Mouse (Mus musculus) heart, embryonic 11.5 days (tissue): ENCODE results near the gene Carmil1. TPM values are rescaled to one million over a fixed set of nuclear protein-coding genes. Genes with fewer than 3 reads are reported as not detected.

ENCODE experiments used
- ATAC-seq: fragments of 200-750 bp; cut with Nextera tagmentation; replicated peaks from 2 replicates; pipeline ENCODE4 v1.8.0; 2017; ENCODE audit warnings: moderate library complexity; ENCODE audit not compliant: insufficient number of reproducible peaks, low FRiP score, low TSS enrichment
- H3K27ac ChIP-seq: fragments of 300-500 bp; sonication (generic); 2 replicates; pipeline ENCODE4 v1.5.1; 2014; ENCODE audit warnings: mild to moderate bottlenecking, low read depth, low read length
- H3K27me3 ChIP-seq: fragments of 300-500 bp; sonication (generic); 2 replicates; pipeline ENCODE4 v1.6.1; 2014; ENCODE audit warnings: mild to moderate bottlenecking, low read length, mixed read lengths; ENCODE audit not compliant: control insufficient read depth, insufficient read depth
- H3K36me3 ChIP-seq: fragments of 300-500 bp; sonication (generic); 2 replicates; pipeline ENCODE4 v1.6.1; 2014; ENCODE audit warnings: mild to moderate bottlenecking, low read length, moderate library complexity, mixed read lengths; ENCODE audit not compliant: control insufficient read depth, insufficient read depth
- H3K4me1 ChIP-seq: fragments of 300-500 bp; sonication (generic); 2 replicates; pipeline ENCODE4 v1.6.1; 2014; ENCODE audit warnings: low read length; ENCODE audit not compliant: control insufficient read depth, insufficient read depth
- H3K4me2 ChIP-seq: fragments of 300-500 bp; sonication (generic); 2 replicates; pipeline ENCODE4 v1.6.1; 2014; ENCODE audit warnings: mild to moderate bottlenecking, moderate library complexity
- H3K4me3 ChIP-seq: fragments of 300-500 bp; sonication (generic); 2 replicates; pipeline ENCODE4 v1.5.1; 2014; ENCODE audit warnings: low read depth, low read length
- H3K9ac ChIP-seq: fragments of 300-500 bp; sonication (generic); 2 replicates; pipeline ENCODE4 v1.6.1; 2014; ENCODE audit warnings: mild to moderate bottlenecking, low read depth, low read length, moderate library complexity
- H3K9me3 ChIP-seq: fragments of 300-500 bp; sonication (generic); replicated peaks from 2 replicates; pipeline ENCODE4 v1.6.1; 2016; ENCODE audit warnings: low read length; ENCODE audit not compliant: control insufficient read depth
- WGBS: fragments of 180-500 bp; shearing (Covaris S2); extraction: QIAGEN DNeasy Blood & Tissue Kit; methylation state at CpG from one replicate; pipeline ENCODE4 v1.1.7; 2014; ENCODE audit not compliant: insufficient replicate concordance; 5-methylcytosine and 5-hydroxymethylcytosine counted together
- polyA plus RNA-seq: library from polyadenylated mRNA; unstranded; fragments of >200 nt; fragmentation: Nextera tagmentation; extraction: Ambion mirVana; gene quantifications from 2 replicates; pipeline ENCODE4 v1.2.1, GENCODE M21; 2014

Carmil1 gene
- 8.4 and 12.1 TPM in 2 replicates for polyA plus RNA-seq

GRCm38 (mm10) chr13:24280439-24281431 is at the start of gene Carmil1:
TSS of gene Carmil1 (minus strand) at chr13:24280795.
- H3K27me3 ChIP-seq: peaks cover 19% of the 10 kb centered on the region
- H3K4me2 ChIP-seq: peak within 1 kb of the TSS; percentile 87
- 0 out of 2 replicates have a peak, but pooled peaks cover 8% of the 10 kb centered on the region for H3K4me1 ChIP-seq
- ATAC-seq: peak; percentile 89
- no peaks in the 10 kb centered on the region for H3K36me3 ChIP-seq
- H3K9me3 ChIP-seq: no peaks in the 10 kb centered on the region
- H3K27ac ChIP-seq: peak within 1 kb of the TSS; percentile 59
- peak within 1 kb of the TSS; percentile 74 for H3K9ac ChIP-seq
- peak within 1 kb of the TSS; percentile 69 for H3K4me3 ChIP-seq
- under 1% methylated on average over 96 of the region's 96 CpGs for WGBS

- H3K36me3 ChIP-seq: no peaks in the 10 kb centered on the region
- no peaks in the 10 kb centered on the region for H3K4me1 ChIP-seq
- H3K9ac ChIP-seq: no peak overlapping the region
- no peak for ATAC-seq
- H3K27ac ChIP-seq: no peak overlapping the region
- no peak overlapping the region for H3K4me3 ChIP-seq
- WGBS: 68% methylated on average over 4 of the region's 4 CpGs
- H3K4me2 ChIP-seq: no peak overlapping the region
- H3K9me3 ChIP-seq: no peaks in the 10 kb centered on the region
- H3K27me3 ChIP-seq: no peaks in the 10 kb centered on the region
Measured at GRCm38 (mm10) chr13:24330128-24330527, 49.5 kb upstream of the Carmil1 start.

GRCm38 (mm10) chr13:24328036-24328817 is 47.6 kb upstream of the Carmil1 start:
- Histone ChIP-seq H3K4me2 (no peak overlapping the region), H3K9ac (no peak overlapping the region), H3K27ac (no peak overlapping the region), H3K27me3 (no peaks in the 10 kb centered on the region), H3K4me1 (no peaks in the 10 kb centered on the region), H3K36me3 (no peaks in the 10 kb centered on the region), H3K9me3 (no peaks in the 10 kb centered on the region), H3K4me3 (no peak overlapping the region)
- WGBS: 70% methylated on average over 9 of the region's 9 CpGs
- no peak for ATAC-seq

GRCm38 (mm10) chr13:24327201-24327600 is 46.6 kb upstream of the Carmil1 start, which contains the start of gene Cmah:
TSS of gene Cmah (plus strand) at chr13:24327404.
- ATAC-seq: no peak
- Histone ChIP-seq H3K36me3 (no peaks in the 10 kb centered on the region), H3K4me3 (no peak within 1 kb of the TSS), H3K27me3 (no peaks in the 10 kb centered on the region), H3K9ac (no peak within 1 kb of the TSS), H3K4me1 (no peaks in the 10 kb centered on the region), H3K4me2 (no peak within 1 kb of the TSS), H3K27ac (no peak within 1 kb of the TSS), H3K9me3 (no peaks in the 10 kb centered on the region)
- 78% methylated on average over 5 of the region's 5 CpGs for WGBS

- H3K4me2 ChIP-seq: no peak overlapping the region
- no peak overlapping the region for H3K9ac ChIP-seq
- H3K27me3 ChIP-seq: no peaks in the 10 kb centered on the region
- no peaks in the 10 kb centered on the region for H3K4me1 ChIP-seq
- H3K4me3 ChIP-seq: no peak overlapping the region
- no peaks in the 10 kb centered on the region for H3K9me3 ChIP-seq
- no peaks in the 10 kb centered on the region for H3K36me3 ChIP-seq
- 75% methylated on average over 6 of the region's 6 CpGs for WGBS
- H3K27ac ChIP-seq: no peak overlapping the region
- ATAC-seq: no peak
Measured at GRCm38 (mm10) chr13:24321313-24321712, 40.7 kb upstream of the Carmil1 start.

- Histone ChIP-seq H3K9ac (no peak overlapping the region), H3K4me3 (no peak overlapping the region), H3K36me3 (no peaks in the 10 kb centered on the region), H3K4me1 (no peaks in the 10 kb centered on the region), H3K9me3 (no peaks in the 10 kb centered on the region), H3K4me2 (no peak overlapping the region), H3K27me3 (no peaks in the 10 kb centered on the region; the same call in 1 of the 2 replicates), H3K27ac (no peak overlapping the region)
- no peak for ATAC-seq
- WGBS: 16% methylated on average over 4 of the region's 4 CpGs
Measured at GRCm38 (mm10) chr13:24318618-24319017, 38.0 kb upstream of the Carmil1 start.

GRCm38 (mm10) chr13:24316563-24316962 is 36.0 kb upstream of the Carmil1 start:
- H3K9me3 ChIP-seq: no peaks in the 10 kb centered on the region
- H3K27me3 ChIP-seq: no peaks in the 10 kb centered on the region; the same call in 1 of the 2 replicates
- 49% methylated on average over 3 of the region's 3 CpGs for WGBS
- no peak overlapping the region for H3K4me2 ChIP-seq
- no peaks in the 10 kb centered on the region for H3K4me1 ChIP-seq
- H3K36me3 ChIP-seq: no peaks in the 10 kb centered on the region
- no peak overlapping the region for H3K27ac ChIP-seq
- no peak overlapping the region for H3K9ac ChIP-seq
- no peak for ATAC-seq
- H3K4me3 ChIP-seq: no peak overlapping the region
